27 mouse cellular contexts compared by ENCODE assay signal in the genomic region with DNA sequence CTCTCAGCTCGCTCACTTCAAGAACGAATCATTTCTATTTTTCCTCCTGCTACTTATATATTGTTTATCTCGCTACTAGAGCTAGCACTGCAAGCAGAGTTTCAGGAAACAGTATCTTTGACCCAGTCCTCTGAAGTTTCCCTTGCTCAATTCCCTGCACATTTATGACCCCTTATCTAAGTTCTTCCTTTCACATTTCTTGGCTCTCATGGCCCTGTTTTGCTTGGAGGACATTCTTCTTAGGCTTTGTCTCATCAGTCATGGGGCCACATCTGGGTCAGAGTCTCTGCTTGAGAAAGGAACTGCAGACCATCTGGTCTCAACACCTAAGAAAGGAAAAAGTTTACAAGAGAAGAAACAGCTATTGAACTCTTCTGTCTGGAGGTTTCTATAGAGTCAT.
"Had no signal": no experiment of that assay in that cellular context is flagged by ENCODE, and none has a peak within 500 bp of the region (broad histone marks: within the 10 kb centered on the region; RNA-seq: fewer than 3 reads in every experiment).

No protein-coding gene starts in this region.

- DNase-seq: gastrocnemius, adult 2 months; gastrocnemius, postnatal 10 days; gastrocnemius, postnatal 25 days; heart, adult 18-20 months; heart, postnatal 14 days; heart, postnatal 36 days; kidney, adult 11 months; kidney, adult 2 months; kidney, adult 9 months; kidney, postnatal 14 days; kidney, postnatal 36 days; layer of hippocampus, adult 9-11 months; layer of hippocampus, postnatal 36 days had no signal

- H3K4me3 ChIP-seq: gastrocnemius, adult 2 months; heart, embryonic 10.5 days; heart, embryonic 13.5 days; hindbrain, embryonic 10.5 days; hindbrain, embryonic 12.5 days; kidney, embryonic 15.5 days; limb, embryonic 10.5 days; limb, embryonic 12.5 days; liver, embryonic 12.5 days had no signal

- H3K9me3 ChIP-seq: heart, embryonic 10.5 days; heart, embryonic 13.5 days; hindbrain, embryonic 10.5 days; hindbrain, embryonic 12.5 days; kidney, embryonic 15.5 days; limb, embryonic 10.5 days; limb, embryonic 12.5 days; liver, embryonic 12.5 days had no signal

- H3K9ac ChIP-seq: heart, embryonic 13.5 days; hindbrain, embryonic 12.5 days; hindbrain, embryonic 14.5 days; kidney, embryonic 15.5 days; limb, embryonic 12.5 days; liver, embryonic 12.5 days; liver, embryonic 14.5 days had no signal

- H3K27me3 ChIP-seq: heart, embryonic 13.5 days; hindbrain, embryonic 12.5 days; kidney, embryonic 15.5 days; limb, embryonic 12.5 days; liver, embryonic 12.5 days had no signal

- H3K36me3 ChIP-seq: heart, embryonic 10.5 days; heart, embryonic 13.5 days; hindbrain, embryonic 10.5 days; hindbrain, embryonic 12.5 days; kidney, embryonic 15.5 days; limb, embryonic 10.5 days; limb, embryonic 12.5 days; liver, embryonic 12.5 days had no signal

- H3K27ac ChIP-seq: gastrocnemius, adult 2 months; heart, embryonic 10.5 days; heart, embryonic 13.5 days; hindbrain, embryonic 10.5 days; hindbrain, embryonic 12.5 days; hindbrain, embryonic 14.5 days; kidney, embryonic 15.5 days; kidney, postnatal 0 days; limb, embryonic 10.5 days; limb, embryonic 12.5 days; liver, embryonic 12.5 days; liver, embryonic 14.5 days had no signal

- ATAC-seq: forebrain, embryonic 16.5 days; hindbrain, embryonic 16.5 days; inflammation-experienced regulatory T-cells, adult 6 months; liver, embryonic 12.5 days had no signal

- H3K4me1 ChIP-seq: heart, embryonic 10.5 days; heart, embryonic 13.5 days; hindbrain, embryonic 10.5 days; hindbrain, embryonic 12.5 days; kidney, embryonic 15.5 days; limb, embryonic 10.5 days; limb, embryonic 12.5 days; liver, embryonic 12.5 days had no signal

- H3K4me2 ChIP-seq: heart, embryonic 13.5 days; hindbrain, embryonic 12.5 days; hindbrain, embryonic 14.5 days; kidney, embryonic 15.5 days; limb, embryonic 12.5 days; liver, embryonic 12.5 days had no signal
